Mouse (Mus musculus): ENCODE data around the gene Gm12184.
"Not testable (repeated sequence)": the region's sequence is repeated elsewhere in the genome, so short reads cannot be mapped to it uniquely, and the experiment has no call there.

Gm12184 gene

GRCm38 (mm10) chr11:48801831-48802772 lies 24.4 kb downstream of the Gm12184 start:
- DNase-seq (ENCODE audit: low spot score in 2 of 2) = no peak

DNA sequence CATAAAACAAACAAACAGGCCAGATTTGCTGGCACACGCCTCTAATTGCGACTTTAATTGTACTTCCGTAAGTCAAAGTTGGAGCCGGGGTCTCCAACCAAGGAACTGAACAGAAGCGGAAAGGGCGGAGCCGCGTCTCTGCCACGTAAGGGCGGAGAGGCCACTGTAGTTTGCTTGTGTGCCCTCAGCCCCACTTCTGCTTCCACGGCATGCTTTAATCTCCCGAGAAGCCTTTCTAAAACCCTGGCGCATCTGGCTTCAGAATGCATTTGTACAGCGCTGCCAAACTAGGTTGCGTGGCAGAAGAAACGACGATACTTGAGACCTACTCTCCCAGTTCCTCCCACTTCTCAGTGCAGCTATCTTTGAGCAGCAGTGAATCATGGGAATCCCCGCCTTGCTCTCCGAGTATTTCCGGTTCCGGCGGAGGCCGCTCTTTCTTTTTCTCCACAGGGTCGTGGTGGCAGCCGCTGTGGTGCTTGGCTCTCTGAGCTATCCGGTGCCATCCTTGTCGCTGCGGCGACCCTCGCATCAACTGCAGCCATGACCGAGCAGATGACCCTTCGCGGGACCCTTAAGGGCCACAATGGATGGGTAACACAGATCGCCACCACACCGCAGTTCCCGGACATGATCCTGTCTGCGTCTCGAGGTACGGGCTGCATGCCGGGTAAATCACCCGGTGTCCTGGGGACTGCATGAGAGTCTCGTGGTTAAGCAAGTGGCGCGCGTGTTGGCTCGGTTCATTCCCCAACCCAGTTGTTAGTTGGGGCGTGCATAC lies 26.3 kb downstream of the Gm12184 start, which contains the start of gene Rack1:
TSS of gene Rack1 (plus strand) at position 412 of the 781 bp plus-strand sequence.
- DNase-seq (ENCODE audit: low spot score in 2 of 2) = peak; percentile 60 to 83

DNA sequence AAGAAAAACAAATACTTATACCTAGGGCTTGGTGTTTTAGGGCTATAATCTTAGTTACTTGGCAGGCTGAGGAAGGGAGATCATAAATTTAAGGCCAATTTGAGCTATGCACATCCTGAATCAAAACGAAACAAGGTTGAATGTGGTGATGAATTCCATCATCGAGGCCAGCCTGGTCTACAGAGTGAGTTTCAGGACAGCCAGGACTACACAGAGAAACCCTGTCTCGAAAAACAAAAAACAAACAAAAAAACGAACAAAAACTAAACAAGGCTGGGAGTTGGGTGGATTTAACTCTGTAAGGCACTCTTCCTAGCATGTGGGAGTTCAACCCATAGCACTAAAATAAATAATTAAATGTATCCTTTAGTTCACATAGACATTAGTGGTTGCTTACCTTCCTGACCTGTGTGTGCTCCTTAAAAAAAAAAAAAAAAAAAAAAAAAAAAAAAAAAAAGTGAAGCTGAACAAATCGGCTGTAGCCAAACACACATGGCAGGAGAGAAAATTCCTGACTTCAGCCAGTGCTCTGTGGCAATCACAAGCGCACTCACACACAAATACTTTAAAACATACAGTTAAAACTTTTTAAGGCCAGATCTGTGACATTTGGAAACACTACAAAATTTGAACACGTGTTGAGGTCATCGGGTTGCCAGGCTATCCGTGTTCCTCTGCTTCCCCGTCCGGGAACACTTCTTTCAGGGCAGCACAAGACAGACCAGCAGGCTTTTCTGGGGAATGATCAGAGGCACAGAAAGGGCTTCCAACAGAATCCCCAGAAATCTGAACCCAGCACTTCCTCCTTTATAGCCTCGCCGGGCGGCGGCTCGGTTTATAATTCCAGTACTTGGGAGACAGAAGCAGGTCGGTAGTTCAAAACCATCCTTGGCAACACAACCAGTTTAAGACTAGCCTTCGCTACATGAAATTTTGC lies 27.2 kb downstream of the Gm12184 start:
- DNase-seq (ENCODE audit: low spot score in 2 of 2) = no peak

GRCm38 (mm10) chr11:48798308-48798707 lies 28.1 kb downstream of the Gm12184 start:
- no peak for DNase-seq (ENCODE audit: low spot score in 2 of 2)

- no peak for DNase-seq (ENCODE audit: low spot score in 2 of 2)
These were observed 29.2 kb downstream of the Gm12184 start for GRCm38 (mm10) chr11:48797287-48797686.

GRCm38 (mm10) chr11:48796290-48796689 lies 30.2 kb downstream of the Gm12184 start:
- DNase-seq (ENCODE audit: low spot score in 2 of 2) = no peak

GRCm38 (mm10) chr11:48795221-48795620 lies 31.2 kb downstream of the Gm12184 start:
- DNase-seq (ENCODE audit: low spot score in 2 of 2) = no peak

- no peak for DNase-seq (ENCODE audit: low spot score in 2 of 2)
These were observed 33.3 kb downstream of the Gm12184 start for GRCm38 (mm10) chr11:48793184-48793583.

GRCm38 (mm10) chr11:48791894-48792293 lies 34.6 kb downstream of the Gm12184 start:
- not testable (repeated sequence) for DNase-seq (ENCODE audit: low spot score in 2 of 2)

- DNase-seq (ENCODE audit: low spot score in 2 of 2) = no peak
These were observed 35.5 kb downstream of the Gm12184 start for GRCm38 (mm10) chr11:48790946-48791345.

DNA sequence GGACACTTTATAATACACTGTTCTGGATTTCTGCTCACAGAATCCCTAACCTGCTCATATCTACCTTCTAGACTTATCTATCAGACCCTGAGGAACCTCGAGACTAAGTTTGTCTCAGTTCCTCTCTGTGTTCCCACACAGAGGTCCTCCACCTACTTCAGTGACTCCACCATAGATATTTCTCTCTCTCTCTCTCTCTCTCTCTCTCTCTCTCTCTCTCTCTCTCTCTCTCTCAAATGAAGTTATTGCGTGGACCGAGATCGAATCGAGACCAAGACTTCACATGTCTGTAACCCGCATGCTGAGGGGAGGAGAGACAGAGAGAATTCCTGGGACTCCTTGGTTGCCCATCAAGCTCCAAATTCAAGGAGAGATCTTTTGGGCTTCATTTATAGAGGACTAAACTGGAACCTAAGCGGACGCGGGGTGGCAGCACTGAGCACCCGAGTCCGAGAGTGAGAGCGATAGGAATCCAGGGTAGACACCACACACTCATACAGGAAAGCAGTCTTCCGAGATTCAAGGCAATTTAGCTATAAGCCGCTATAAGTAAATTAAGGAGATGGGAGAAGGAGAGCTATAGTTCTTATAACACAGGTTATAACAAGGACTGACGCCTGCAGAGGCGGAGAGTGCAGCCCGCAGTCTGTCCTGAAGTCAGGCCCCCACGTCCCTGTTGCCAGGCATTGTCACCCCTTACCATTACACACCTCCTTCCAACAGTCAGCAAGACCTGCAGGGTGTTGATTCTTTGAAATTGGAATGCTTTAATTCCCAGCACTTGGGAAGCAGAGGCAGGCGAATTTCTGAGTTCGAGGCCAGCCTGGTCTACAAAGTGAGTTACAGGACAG lies 36.3 kb downstream of the Gm12184 start:
- DNase-seq (ENCODE audit: low spot score in 2 of 2) = peak; percentile 72 to 87

GRCm38 (mm10) chr11:48789215-48789614 lies 37.2 kb downstream of the Gm12184 start:
- no peak for DNase-seq (ENCODE audit: low spot score in 2 of 2)

DNA sequence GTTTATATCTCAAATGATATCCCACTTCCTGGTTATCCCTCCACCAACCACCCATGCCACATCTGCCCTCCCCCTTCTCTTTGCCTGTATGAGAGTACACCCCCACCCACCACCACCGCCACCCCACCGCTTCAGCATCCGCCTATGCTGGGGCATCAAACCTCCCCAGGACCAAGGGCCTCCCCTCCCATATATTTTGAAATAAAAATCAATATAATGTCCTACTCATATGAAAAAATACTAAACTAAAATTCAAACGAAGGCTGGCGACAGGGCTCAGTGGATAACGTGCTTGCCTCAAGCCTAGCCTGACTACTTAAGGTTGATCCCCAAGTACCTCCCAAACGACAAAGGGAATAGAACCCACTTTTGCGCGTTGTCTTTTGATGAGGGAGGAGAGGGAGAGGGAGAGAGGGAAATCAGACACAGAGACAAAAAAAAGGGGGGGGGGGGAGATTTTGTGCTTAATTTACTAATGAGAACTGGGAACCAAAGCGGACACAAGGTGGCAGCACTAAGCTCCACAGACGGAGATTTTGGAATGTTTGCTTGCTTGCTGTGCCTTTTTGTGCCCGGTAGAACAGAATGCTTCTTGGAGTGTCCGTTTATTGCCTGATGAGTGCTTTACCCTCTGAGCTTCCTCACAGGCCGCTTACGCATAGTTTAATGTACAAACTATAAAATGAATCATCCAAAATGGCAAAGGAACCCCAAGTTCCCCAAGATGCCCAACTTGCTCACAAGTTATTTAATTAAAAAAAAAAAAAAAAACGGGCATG lies 38.0 kb downstream of the Gm12184 start:
- peak; percentile 55 to 77 for DNase-seq (ENCODE audit: low spot score in 2 of 2)

DNA sequence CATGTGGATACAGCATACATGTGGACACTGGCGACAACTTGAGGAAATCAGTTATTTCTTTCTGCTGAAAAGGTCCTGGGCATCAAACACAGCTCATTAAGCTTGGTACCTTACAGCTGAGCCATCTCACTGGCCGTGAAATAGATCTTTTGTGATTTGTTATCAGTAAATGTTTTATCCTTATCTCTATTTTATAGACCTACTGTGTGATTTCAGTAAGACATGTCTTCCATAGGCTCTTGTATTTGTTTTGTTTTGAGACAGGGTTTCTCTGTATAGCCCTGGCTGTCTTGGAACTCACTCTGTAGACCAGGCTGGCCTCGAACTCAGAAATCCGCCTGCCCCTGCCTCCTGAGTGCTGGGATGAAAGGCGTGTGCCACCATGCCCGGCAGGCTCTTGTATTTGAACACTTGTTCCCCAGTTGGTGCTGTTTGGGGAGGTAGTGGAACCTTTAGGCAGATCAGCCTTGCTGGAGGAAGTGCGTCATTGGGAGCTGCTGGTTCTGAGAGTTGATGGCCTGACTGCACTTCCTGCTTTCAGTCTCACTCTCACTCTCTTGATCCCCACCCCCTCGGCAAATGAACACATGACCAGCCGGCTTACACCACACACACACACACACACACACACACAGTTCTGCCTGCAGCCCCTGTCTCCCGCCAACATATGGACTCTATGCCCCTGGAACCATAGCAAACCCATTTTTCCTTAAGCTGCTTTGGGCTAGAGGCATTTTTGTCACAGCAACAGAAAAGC lies 38.8 kb downstream of the Gm12184 start:
- no peak for DNase-seq (ENCODE audit: low spot score in 2 of 2)

DNA sequence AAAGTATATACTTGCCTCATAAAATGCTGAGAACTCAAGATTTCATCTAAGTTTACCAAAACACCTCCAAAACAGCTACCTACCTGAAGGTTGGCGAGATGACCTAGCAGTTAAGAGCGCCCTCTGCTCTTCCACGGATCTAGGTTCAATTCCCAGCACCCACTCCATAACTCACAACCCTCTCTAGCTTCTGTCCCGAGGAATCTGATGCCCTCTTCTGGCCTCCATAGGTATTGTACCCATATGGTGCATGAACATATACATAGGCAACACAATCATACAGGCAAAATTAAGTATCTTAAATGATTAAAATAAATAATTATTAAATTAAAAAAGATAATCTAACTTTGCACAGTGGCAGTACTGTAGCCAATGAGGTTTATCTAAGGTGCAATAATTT lies 44.2 kb downstream of the Gm12184 start:
- DNase-seq (ENCODE audit: low spot score in 2 of 2) = no peak

- DNase-seq (ENCODE audit: low spot score in 2 of 2) = no peak
These were observed 47.0 kb downstream of the Gm12184 start for GRCm38 (mm10) chr11:48779450-48779849.

GRCm38 (mm10) chr11:48777303-48777702 lies 49.2 kb downstream of the Gm12184 start:
- DNase-seq (ENCODE audit: low spot score in 2 of 2) = no peak

GRCm38 (mm10) chr11:48776664-48777063 lies 49.8 kb downstream of the Gm12184 start:
- DNase-seq (ENCODE audit: low spot score in 2 of 2) = no peak

- DNase-seq (ENCODE audit: low spot score in 2 of 2) = peak in 1 of 2 experiments; percentile 66
These were observed 51.0 kb downstream of the Gm12184 start for GRCm38 (mm10) chr11:48775483-48775882.

Data from cerebellum, postnatal 4 days (tissue).